Mouse (Mus musculus) c-Kit-positive CD71-positive TER-119-negative erythroid progenitor cells, embryonic 14.5 days (primary cell): Measurements from ENCODE around the gene Vmn2r23.
"Not testable (repeated sequence)": the region's sequence is repeated elsewhere in the genome, so short reads cannot be mapped to it uniquely, and the experiment has no call there.

Experiments
- DNase-seq: peaks from one replicate; pipeline ENCODE4 v3.0.0-alpha.2; 2013; ENCODE audit warnings: low read depth

Vmn2r23 gene

GRCm38 (mm10) chr6:123702370-123702769 lies at the start of gene Vmn2r23:
Gene Vmn2r23 (plus strand): TSS chr6:123702670.
- no peak for DNase-seq

- DNase-seq, result peak; percentile 33
Measured at GRCm38 (mm10) chr6:123657040-123657439, 45.4 kb upstream of the Vmn2r23 start.

GRCm38 (mm10) chr6:123696639-123697038 lies 5.8 kb upstream of the Vmn2r23 start:
- not testable (repeated sequence) for DNase-seq

GRCm38 (mm10) chr6:123697213-123697612 lies 5.3 kb upstream of the Vmn2r23 start:
- DNase-seq, result no peak

- no peak for DNase-seq
Measured at GRCm38 (mm10) chr6:123770031-123770430, 67.6 kb downstream of the Vmn2r23 start.

- DNase-seq, result no peak
Measured at GRCm38 (mm10) chr6:123778579-123778978, 76.1 kb downstream of the Vmn2r23 start, which contains the start of gene Vmn2r24. Gene Vmn2r24 (plus strand): TSS chr6:123778879.

GRCm38 (mm10) chr6:123784857-123785256 lies 82.4 kb downstream of the Vmn2r23 start:
- DNase-seq, result no peak

- no peak for DNase-seq
Measured at GRCm38 (mm10) chr6:123793746-123794145, 91.3 kb downstream of the Vmn2r23 start.
